Mouse (Mus musculus) bone marrow, adult 2 months (tissue): Measurements from ENCODE around the gene Gh. TPM values are rescaled to one million over a fixed set of nuclear protein-coding genes. Genes with fewer than 3 reads are reported as not detected.

Experiments used
- H3K27ac ChIP-seq: fragments of 200-500 bp; 2 replicates; pipeline ENCODE4 v1.5.1; 2012; ENCODE audit warnings: low read depth, mild to moderate bottlenecking, control low read depth, inconsistent platforms, low read length; ENCODE audit not compliant: control insufficient read depth, poor library complexity, insufficient read depth
- H3K4me1 ChIP-seq: fragments of 200-500 bp; 2 replicates; pipeline ENCODE4 v1.6.1; 2011; ENCODE audit warnings: low read length; ENCODE audit not compliant: control insufficient read depth, insufficient read depth
- H3K4me3 ChIP-seq: fragments of 200-500 bp; replicated peaks from 2 replicates; pipeline ENCODE3; 2011; ENCODE audit warnings: mild to moderate bottlenecking, low read depth, low read length, control low read depth; ENCODE audit not compliant: control insufficient read depth
- CTCF ChIP-seq: fragments of 200-500 bp; IDR thresholded peaks from 2 replicates; pipeline ENCODE4 v1.5.1; 2011; ENCODE audit warnings: low read length, control low read depth; ENCODE audit not compliant: control insufficient read depth, insufficient read depth
- POLR2A ChIP-seq: fragments of 200-500 bp; IDR thresholded peaks from 2 replicates; pipeline ENCODE4 v1.6.1; 2011; ENCODE audit warnings: low read depth, mild to moderate bottlenecking, control low read depth, low read length, borderline replicate concordance; ENCODE audit not compliant: control insufficient read depth
- WGBS: fragments of 180-500 bp; shearing (Covaris S2); methylation state at CpG from one replicate; pipeline ENCODE4 v1.1.7; 2018; 5-methylcytosine and 5-hydroxymethylcytosine counted together
- polyA plus RNA-seq: library from polyadenylated mRNA; stranded (reverse); fragments of >200 nt; gene quantifications from 2 replicates; pipeline ENCODE4 v1.2.4, GENCODE M21; 2011; ENCODE audit warnings: low replicate concordance; ENCODE audit not compliant: missing spikeins, insufficient read depth, insufficient read length

The Gh gene
- polyA plus RNA-seq, 1 experiment, result not detected

DNA sequence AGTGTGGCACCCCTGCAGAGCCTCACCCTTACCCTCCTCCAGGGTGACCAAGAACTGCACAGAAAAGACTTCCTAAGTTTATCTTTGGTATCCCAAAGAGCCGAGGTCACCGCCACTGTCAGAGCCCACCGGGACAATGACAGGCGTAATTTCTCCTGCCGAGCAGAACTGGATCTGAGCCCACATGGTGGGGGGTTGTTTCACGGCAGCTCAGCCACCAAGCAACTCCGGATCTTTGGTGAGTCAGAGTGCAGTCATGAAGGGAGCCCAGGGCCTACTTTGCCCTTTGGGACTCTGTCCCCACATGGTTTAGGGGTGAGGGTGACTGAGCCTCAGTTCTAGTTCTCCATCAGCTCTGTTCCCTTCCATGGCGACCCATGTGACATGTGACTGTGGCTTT is 17.5 kb downstream of the Gh start:
- Histone ChIP-seq H3K4me1 (no peaks in the 10 kb centered on the region), H3K4me3 (no peak overlapping the region), H3K27ac (no peak overlapping the region)
- WGBS, result 76% methylated on average over 8 of the region's 8 CpGs
- no peak for TF ChIP-seq CTCF
- TF ChIP-seq POLR2A, result no peak

DNA sequence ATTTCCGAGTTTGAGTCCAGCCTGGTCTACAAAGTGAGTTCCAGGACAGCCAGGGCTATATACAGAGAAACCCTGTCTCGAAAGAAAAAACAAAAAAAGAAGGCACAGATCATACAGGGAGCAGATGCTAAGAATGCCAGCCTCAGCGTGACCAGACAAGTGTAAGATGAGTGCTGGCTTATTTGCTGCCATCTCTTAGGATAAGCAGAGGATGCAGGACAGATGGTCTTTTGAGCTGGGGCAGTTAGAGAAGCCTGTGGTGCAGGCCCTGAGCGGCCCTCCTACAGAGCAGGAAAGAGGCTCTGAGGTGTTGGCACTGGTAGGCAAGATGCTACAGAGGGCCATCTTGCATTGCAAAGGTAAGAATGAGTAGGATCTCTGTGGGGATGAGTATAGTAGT is 18.3 kb downstream of the Gh start:
- H3K4me3 ChIP-seq, result no peak overlapping the region
- no peaks in the 10 kb centered on the region; the same call in 1 of the 2 replicates for H3K4me1 ChIP-seq
- WGBS, result 77% methylated on average over 4 of the region's 4 CpGs
- no peak overlapping the region for H3K27ac ChIP-seq
- TF ChIP-seq POLR2A (no peak), CTCF (no peak)

DNA sequence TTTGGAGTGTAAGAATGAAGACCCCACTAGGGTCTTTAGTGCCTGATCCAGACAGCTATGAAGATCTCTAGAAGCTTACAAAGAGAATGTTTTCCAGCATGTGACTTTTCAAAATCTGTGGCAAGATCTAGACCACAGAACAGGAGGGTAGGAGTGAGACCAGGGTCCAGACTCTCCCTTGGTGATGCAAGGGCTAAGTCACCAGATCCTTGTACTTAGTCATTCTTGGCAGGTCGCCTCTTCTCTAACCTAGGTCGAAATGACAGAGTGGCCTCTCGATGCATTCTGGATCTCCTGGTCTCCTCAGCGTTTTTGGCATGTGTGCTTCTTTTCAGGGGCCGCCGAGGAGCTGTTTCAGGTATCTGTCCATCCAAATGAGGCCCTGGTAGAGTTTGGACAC is 19.2 kb downstream of the Gh start:
- TF ChIP-seq POLR2A, result no peak
- Histone ChIP-seq H3K27ac (no peak overlapping the region), H3K4me1 (no peaks in the 10 kb centered on the region; the same call in 1 of the 2 replicates), H3K4me3 (no peak overlapping the region)
- 77% methylated on average over 6 of the region's 6 CpGs for WGBS

DNA sequence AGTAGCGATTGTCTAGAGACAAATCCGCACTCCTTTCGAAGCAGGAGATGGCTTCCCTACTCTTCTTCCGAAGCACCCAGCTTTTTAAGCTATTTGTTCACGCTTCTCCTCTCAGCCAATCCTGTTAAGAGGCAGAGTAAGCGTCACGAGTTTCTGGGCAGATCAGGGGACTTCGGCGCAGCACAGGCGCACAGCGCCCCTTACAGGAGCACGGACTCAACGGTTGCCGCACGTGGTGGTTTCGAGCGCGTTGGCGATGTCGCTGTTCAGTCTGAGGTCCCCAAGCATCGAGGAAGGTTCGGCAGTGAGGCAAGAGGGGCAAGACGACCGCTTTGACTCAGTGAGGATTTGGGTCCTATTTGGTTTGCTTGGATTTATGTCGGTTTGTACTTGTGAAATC is 25.2 kb downstream of the Gh start, which contains the start of gene Tcam1:
TSS of gene Tcam1 (plus strand) at position 219 of the 400 bp plus-strand sequence.
- 2% methylated on average over 25 of the region's 25 CpGs for whole genome bisulfite sequencing
- TF ChIP-seq POLR2A (peak; percentile 60; the same call in 1 of the 2 replicates), CTCF (peak; percentile 92)
- Histone ChIP-seq H3K4me3 (peak within 1 kb of the TSS; percentile 44), H3K27ac (no peak within 1 kb of the TSS), H3K4me1 (peaks cover 6% of the 10 kb centered on the region)

DNA sequence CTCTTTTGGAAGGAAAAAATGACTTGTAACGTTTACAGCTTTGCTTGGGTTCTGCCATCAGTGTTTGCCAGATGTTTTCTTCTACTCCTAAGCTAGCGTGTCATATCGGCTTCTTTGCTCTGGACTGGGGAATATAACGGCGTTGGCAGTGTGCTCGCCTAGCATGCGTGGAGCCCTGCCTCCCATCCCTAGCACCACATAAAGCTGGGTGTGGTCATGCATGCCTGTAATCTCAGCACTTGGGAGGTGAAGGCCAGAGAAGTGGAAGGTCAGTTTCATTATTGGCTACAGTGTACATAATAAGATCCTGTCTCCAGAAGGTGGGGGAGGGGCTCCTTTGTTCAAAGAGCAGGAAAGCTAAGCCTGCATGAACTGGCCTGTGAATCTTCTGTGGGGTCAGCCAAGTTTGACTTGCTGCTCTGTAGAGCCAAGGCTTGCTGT is 26.7 kb downstream of the Gh start:
- peaks cover 10% of the 10 kb centered on the region for H3K4me1 ChIP-seq
- no peak overlapping the region for H3K4me3 ChIP-seq
- TF ChIP-seq POLR2A (no peak), CTCF (no peak)
- 89% methylated on average over 7 of the region's 7 CpGs for WGBS
- H3K27ac ChIP-seq, result no peak overlapping the region

DNA sequence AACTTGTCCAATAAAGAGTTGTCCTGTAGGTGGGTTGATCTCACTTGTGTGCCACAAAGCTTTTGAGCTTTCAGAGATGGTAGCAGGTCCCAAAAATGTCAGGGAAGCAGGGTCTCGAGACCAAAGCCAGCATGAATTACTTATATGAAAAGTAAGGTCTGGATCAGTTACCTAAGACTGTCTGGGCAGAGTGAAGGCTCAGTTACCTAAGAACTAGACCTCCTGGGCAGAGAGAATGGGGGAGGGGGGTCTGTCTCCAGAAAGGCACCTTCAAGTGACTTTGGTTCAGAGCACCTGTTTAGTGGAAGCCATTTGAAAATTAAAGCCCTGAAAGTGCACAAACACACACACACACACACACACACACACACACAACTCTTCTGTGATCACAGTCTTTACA is 27.3 kb downstream of the Gh start:
- no peak overlapping the region for H3K4me3 ChIP-seq
- no peak overlapping the region for H3K27ac ChIP-seq
- TF ChIP-seq POLR2A, result no peak
- no peak for TF ChIP-seq CTCF
- H3K4me1 ChIP-seq, result peaks cover 10% of the 10 kb centered on the region
- 77% methylated on average over 1 of the region's 1 CpGs for WGBS

DNA sequence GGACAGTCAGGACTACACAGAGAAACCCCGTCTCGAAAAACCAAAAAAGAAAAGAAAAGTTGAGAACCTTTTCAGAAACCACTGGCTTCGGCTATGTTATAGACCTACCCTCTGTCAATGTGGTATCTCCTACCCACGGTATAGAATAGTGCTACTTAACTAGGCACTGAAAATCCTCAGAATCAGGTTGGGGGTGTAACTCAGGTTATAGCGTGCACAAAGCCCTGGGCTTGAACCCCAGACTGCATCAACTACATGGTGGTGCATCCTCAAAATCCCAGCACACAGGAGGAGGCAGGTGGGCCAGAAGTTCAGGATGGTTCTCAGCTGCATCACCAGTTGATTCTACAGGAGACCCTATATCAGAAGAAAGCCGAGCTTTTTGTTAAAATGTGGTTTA is 27.9 kb downstream of the Gh start:
- Histone ChIP-seq H3K27ac (no peak overlapping the region), H3K4me3 (no peak overlapping the region), H3K4me1 (peaks cover 12% of the 10 kb centered on the region)
- WGBS, result 88% methylated on average over 6 of the region's 6 CpGs
- no peak for TF ChIP-seq POLR2A
- no peak for TF ChIP-seq CTCF

DNA sequence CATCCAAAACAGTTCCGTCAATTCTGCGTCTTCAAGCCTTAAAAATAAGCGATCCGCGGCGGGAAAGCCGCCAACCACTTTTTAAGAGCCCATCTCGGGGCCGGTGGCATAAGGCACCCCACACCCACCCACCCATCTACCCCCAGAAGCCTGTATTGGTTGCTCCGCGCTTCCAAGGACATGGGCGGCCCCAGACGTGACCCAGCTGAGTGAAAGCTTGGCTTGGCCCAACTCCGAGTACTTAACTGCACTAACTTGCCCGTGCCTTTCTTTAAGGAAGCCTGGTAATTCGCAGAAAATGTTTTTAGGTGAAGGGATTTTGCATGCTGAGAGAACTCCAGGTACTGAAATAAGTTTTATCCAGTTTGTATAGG is 28.4 kb downstream of the Gh start:
- peaks cover 12% of the 10 kb centered on the region for H3K4me1 ChIP-seq
- no peak for TF ChIP-seq POLR2A
- no peak for TF ChIP-seq CTCF
- peak overlapping the region; percentile 62 for H3K27ac ChIP-seq
- peak overlapping the region; percentile 66 for H3K4me3 ChIP-seq
- WGBS, result 13% methylated on average over 16 of the region's 16 CpGs

DNA sequence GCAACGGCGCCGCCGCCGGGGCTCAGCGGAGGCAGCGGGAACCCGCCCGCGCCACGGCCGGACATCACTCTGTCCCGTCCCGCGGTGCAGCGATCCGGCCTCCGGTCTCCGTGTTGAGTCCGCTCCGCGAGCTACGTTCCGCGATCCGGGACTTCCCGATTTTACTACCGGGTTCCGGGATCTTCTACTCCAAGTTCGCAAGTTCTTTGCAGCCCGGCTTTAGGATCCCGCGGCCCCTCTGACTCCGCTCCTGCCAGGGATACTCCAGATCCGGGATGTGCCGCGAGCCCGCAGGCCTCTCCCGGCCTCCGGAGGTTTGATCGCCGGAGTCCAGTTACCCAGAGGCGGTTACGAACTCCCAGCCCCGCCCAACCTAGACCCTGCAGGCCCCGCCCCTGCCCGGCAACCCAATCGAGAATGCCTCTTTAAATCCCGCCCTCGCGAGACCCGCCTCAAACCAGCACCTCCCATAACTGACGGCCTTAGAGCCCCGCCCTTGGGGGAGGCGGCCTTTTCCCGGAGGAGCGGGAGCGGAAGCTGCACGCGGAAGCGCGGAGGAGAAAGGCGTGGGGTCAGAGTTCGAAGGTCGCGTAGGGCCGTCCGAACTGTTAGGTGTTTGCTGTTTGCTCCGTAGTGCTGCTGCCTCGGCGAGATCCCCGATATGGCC is 28.9 kb downstream of the Gh start, which contains the start of gene Smarcd2:
TSS of gene Smarcd2 (minus strand) at position 329 of the 667 bp plus-strand sequence.
- under 1% methylated on average over 72 of the region's 72 CpGs for WGBS
- Histone ChIP-seq H3K27ac (peak within 1 kb of the TSS; percentile 96), H3K4me3 (peak within 1 kb of the TSS; percentile 93), H3K4me1 (peaks cover 12% of the 10 kb centered on the region)
- TF ChIP-seq CTCF (no peak), POLR2A (peak; percentile 71)
